Mouse (Mus musculus) gastrocnemius, postnatal 14 days (tissue): ENCODE results near the gene Hist1h3e. TPM values are rescaled to one million over a fixed set of nuclear protein-coding genes. Genes with fewer than 3 reads are reported as not detected.

ENCODE experiments used
- DNase-seq: peaks from one replicate; pipeline ENCODE4 v3.0.0; 2021; ENCODE audit warnings: mixed read lengths
- intact Hi-C: fragments of 180-260 bp; cut with DNase I; formaldehyde crosslinking; loops from one replicate; pipeline ENCODE4 v1.15.1; 2025; ENCODE audit warnings: low total_unique reads
- total RNA-seq, 2 experiments: library from RNA; stranded (reverse); gene quantifications; 2 replicates each; pipeline ENCODE4 v1.2.3; 2021

The Hist1h3e gene
- total RNA-seq, 2 experiments from 2014 or later, result 54.8 to 55.8 TPM

GRCm38 (mm10) chr13:23530181-23530900 lies 31.8 kb downstream of the Hist1h3e start:
- intact Hi-C loops, result no loop called here

GRCm38 (mm10) chr13:23529480-23530165 lies 32.5 kb downstream of the Hist1h3e start:
- intact Hi-C loops, result loop anchor here (10.0 kb wide), 1 partner anchor 1505 kb away; no protein-coding TSS in a partner anchor
- DNase-seq, result no peak

More at GRCm38 (mm10) chr13:23530181-23530900, 31.8 kb downstream of the Hist1h3e start:
- DNase-seq, result peak; percentile 28

GRCm38 (mm10) chr13:23529005-23529404 lies 33.2 kb downstream of the Hist1h3e start:
- intact Hi-C loops, result loop anchor here (10.0 kb wide), 1 partner anchor 1504 kb away; no protein-coding TSS in a partner anchor
- no peak for DNase-seq

- DNase-seq, result peak; percentile 81
- intact Hi-C loops, result loop anchor here (10.0 kb wide), 1 partner anchor 1502 kb away; no protein-coding TSS in a partner anchor
These were observed 35.9 kb downstream of the Hist1h3e start for GRCm38 (mm10) chr13:23526312-23526711.

- DNase-seq, result no peak
- intact Hi-C loops, result loop anchor here (10.0 kb wide), 1 partner anchor 1501 kb away; no protein-coding TSS in a partner anchor
These were observed 36.3 kb downstream of the Hist1h3e start for GRCm38 (mm10) chr13:23525901-23526300.

GRCm38 (mm10) chr13:23524654-23525053 lies 37.5 kb downstream of the Hist1h3e start:
- intact Hi-C loops, result loop anchor here (10.0 kb wide), 1 partner anchor 1500 kb away; no protein-coding TSS in a partner anchor
- DNase-seq, result peak; percentile 70

GRCm38 (mm10) chr13:23523976-23524375 lies 38.2 kb downstream of the Hist1h3e start:
- no peak for DNase-seq
- intact Hi-C loops, result loop anchor here (10.0 kb wide), 1 partner anchor 1499 kb away; no protein-coding TSS in a partner anchor

GRCm38 (mm10) chr13:23521703-23522102 lies 40.5 kb downstream of the Hist1h3e start:
- peak; percentile 58 for DNase-seq
- intact Hi-C loops, result loop anchor here (10.0 kb wide), 1 partner anchor 1497 kb away; no protein-coding TSS in a partner anchor

GRCm38 (mm10) chr13:23519416-23519815 lies 42.8 kb downstream of the Hist1h3e start:
- intact Hi-C loops, result loop anchor here (2.0 to 5.0 kb wide), 2 partner anchors 67 to 87 kb away; no protein-coding TSS in a partner anchor
- peak; percentile 63 for DNase-seq

GRCm38 (mm10) chr13:23518885-23519284 lies 43.3 kb downstream of the Hist1h3e start:
- DNase-seq, result no peak
- intact Hi-C loops, result loop anchor here (2.0 to 5.0 kb wide), 2 partner anchors 67 to 86 kb away; no protein-coding TSS in a partner anchor

- intact Hi-C loops, result loop anchor here (2.0 to 5.0 kb wide), 2 partner anchors 66 to 85 kb away; no protein-coding TSS in a partner anchor
- DNase-seq, result no peak
These were observed 43.9 kb downstream of the Hist1h3e start for GRCm38 (mm10) chr13:23518295-23518603.

GRCm38 (mm10) chr13:23517603-23518294 lies 44.4 kb downstream of the Hist1h3e start:
- DNase-seq, result peak; percentile 70
- intact Hi-C loops, result loop anchor here (2.0 to 5.0 kb wide), 2 partner anchors 65 to 85 kb away; no protein-coding TSS in a partner anchor

- intact Hi-C loops, result loop anchor here (5.0 kb wide), 1 partner anchor 65 kb away; no protein-coding TSS in a partner anchor
- DNase-seq, result peak; percentile 53
These were observed 45.2 kb downstream of the Hist1h3e start for GRCm38 (mm10) chr13:23516822-23517602.

GRCm38 (mm10) chr13:23515826-23516620 lies 46.1 kb downstream of the Hist1h3e start:
- no peak for DNase-seq
- intact Hi-C loops, result loop anchor here (5.0 kb wide), 1 partner anchor 64 kb away; no protein-coding TSS in a partner anchor

- DNase-seq, result no peak
- intact Hi-C loops, result loop anchor here (5.0 kb wide), 1 partner anchor 63 kb away; no protein-coding TSS in a partner anchor
These were observed 46.9 kb downstream of the Hist1h3e start for GRCm38 (mm10) chr13:23515281-23515680.

GRCm38 (mm10) chr13:23513517-23513916 lies 48.7 kb downstream of the Hist1h3e start:
- intact Hi-C loops, result no loop called here
- DNase-seq, result no peak
